Comparison of ENCODE assay signal across 17 mouse cellular contexts in genomic region chrX:140214198-140214849, GRCm38 (mm10).
A peak's percentile ranks its signal among the peaks of the same experiment; 100 is the strongest.
DNase-seq lines count a peak whose midpoint lies in the region; ATAC-seq and TF ChIP-seq lines count a peak whose summit lies in the region.
"Had no signal": no experiment of that assay in that cellular context is flagged by ENCODE, and none has a peak within 500 bp of the region (broad histone marks: within the 10 kb centered on the region; RNA-seq: fewer than 3 reads in every experiment).

No protein-coding gene starts in this region.

- no peaks in the 10 kb centered on the region for H3K27me3 ChIP-seq in cerebellum, adult 2 months (ENCODE audit: control insufficient read depth, insufficient read depth, low read length)
- H3K27me3 ChIP-seq: intestine, embryonic 15.5 days had no signal

- DNase-seq in left cerebral cortex, adult 11 months (ENCODE audit: low spot score), result peak; percentile 10
- DNase-seq in left cerebral cortex, adult 2 months (ENCODE audit: extremely low spot score in 1 of 2, low spot score in 2 of 2), result no peak
- peak; percentile 24 to 54 for DNase-seq in cerebellum, adult 2 months
- peak; percentile 8 to 17 for DNase-seq in left cerebral cortex, postnatal 36 days (ENCODE audit: low spot score in 2 of 2)
- no peak for DNase-seq in thymus, postnatal 36 days
- DNase-seq in adrenal gland, adult 2 months, result no peak
- DNase-seq: adrenal gland, postnatal 36 days; heart, postnatal 14 days; kidney, postnatal 14 days; lung, postnatal 4 days; thymus, adult 18-20 months had no signal

- H3K4me3 ChIP-seq in left cerebral cortex, adult 2 months, result no peak overlapping the region
- H3K4me3 ChIP-seq in cerebellum, adult 2 months (replicated peaks; ENCODE audit: insufficient read depth, low read depth, low read length), result no peak overlapping the region
- H3K4me3 ChIP-seq: embryonic facial prominence, embryonic 15.5 days; intestine, embryonic 15.5 days; limb, embryonic 12.5 days; liver, embryonic 15.5 days; midbrain, embryonic 13.5 days had no signal

- intact Hi-C loops in left cerebral cortex, adult 2 months (cut with DNase I), result loop anchor here (5.0 kb wide), 1 partner anchor 217 kb away; the partner anchor contains the start of gene Rbm41
- intact Hi-C loops in left cerebral cortex, postnatal 36 days (cut with DNase I), result no loop called here

- H3K4me1 ChIP-seq in cerebellum, adult 2 months (ENCODE audit: control insufficient read depth, insufficient read depth, low read length), result 0 out of 2 replicates have a peak, but pooled peaks cover 2% of the 10 kb centered on the region
- H3K4me1 ChIP-seq: embryonic facial prominence, embryonic 15.5 days; intestine, embryonic 15.5 days; limb, embryonic 12.5 days; liver, embryonic 15.5 days had no signal

- no peak for TF ChIP-seq CTCF in left cerebral cortex, adult 2 months (IDR thresholded peaks at IDR 0.05)
- no peak for TF ChIP-seq CTCF in cerebellum, adult 2 months (IDR thresholded peaks at IDR 0.05; ENCODE audit: borderline replicate concordance, insufficient read depth, low read depth, low read length)

- TF ChIP-seq POLR2A in cerebellum, adult 2 months (IDR thresholded peaks at IDR 0.05; ENCODE audit: borderline replicate concordance, insufficient read depth, low read length), result no peak

- ATAC-seq in cerebellum, adult (ENCODE audit: insufficient number of reproducible peaks, low FRiP score, low TSS enrichment), result peak; percentile 74
- ATAC-seq: intestine, embryonic 15.5 days; midbrain, embryonic 13.5 days had no signal

- WGBS in cerebellum, adult 2 months, result 16% methylated on average over 4 of the region's 4 CpGs

- no peak overlapping the region for H3K27ac ChIP-seq in left cerebral cortex, adult 2 months
- no peak overlapping the region for H3K27ac ChIP-seq in cerebellum, adult 2 months (ENCODE audit: insufficient read depth, low read length)
- H3K27ac ChIP-seq: embryonic facial prominence, embryonic 15.5 days; intestine, embryonic 15.5 days; limb, embryonic 12.5 days; liver, embryonic 15.5 days; midbrain, embryonic 13.5 days had no signal

Comparison
In these comparisons a context has a peak if more than half of its experiments do, and no peak if none do; other contexts are left out.
1. DNase-seq: peak in left cerebral cortex, adult 11 months (single experiment), cerebellum, adult 2 months (2 of 2) and left cerebral cortex, postnatal 36 days (2 of 2); none in left cerebral cortex, adult 2 months (0 of 2), thymus, postnatal 36 days (0 of 2) and adrenal gland, adult 2 months (single experiment).